Mouse (Mus musculus) erythroblast, embryonic 14.5 days (primary cell): ENCODE measurements around the gene Coro6. TPM values are rescaled to one million over a fixed set of nuclear protein-coding genes. Genes with fewer than 3 reads are reported as not detected.

Experiments used
- H3K27me3 ChIP-seq: 2 replicates; pipeline ENCODE4 v1.6.1; 2012; ENCODE audit warnings: inconsistent platforms; ENCODE audit not compliant: control insufficient read depth
- H3K36me3 ChIP-seq: 2 replicates; pipeline ENCODE4 v1.6.1; 2012; ENCODE audit warnings: mild to moderate bottlenecking, inconsistent platforms; ENCODE audit not compliant: control insufficient read depth
- H3K4me1 ChIP-seq: 2 replicates; pipeline ENCODE4 v1.6.1; 2012; ENCODE audit warnings: inconsistent platforms; ENCODE audit not compliant: control insufficient read depth
- H3K4me3 ChIP-seq: replicated peaks from 2 replicates; pipeline ENCODE3; 2012; ENCODE audit warnings: moderate library complexity, mild to moderate bottlenecking, inconsistent platforms
- H3K9me3 ChIP-seq: 2 replicates; pipeline ENCODE4 v1.6.1; 2012; ENCODE audit warnings: low read length, inconsistent platforms, mixed read lengths; ENCODE audit not compliant: control insufficient read depth
- GATA1 ChIP-seq: IDR thresholded peaks from 2 replicates; pipeline ENCODE4 v1.6.1; 2012; ENCODE audit warnings: low read length, inconsistent platforms, mixed read lengths
- TAL1 ChIP-seq: IDR thresholded peaks from 3 replicates; pipeline ENCODE4 v1.6.1; 2012; ENCODE audit warnings: low read length, inconsistent platforms, mixed read lengths
- polyA plus RNA-seq: library from polyadenylated mRNA; stranded (reverse); fragments of >175 nt; gene quantifications from 2 replicates; pipeline ENCODE4 v1.2.3, GENCODE M21; 2012

The Coro6 gene
- polyA plus RNA-seq, 1 experiment: not detected

GRCm38 (mm10) chr11:77512891-77513810 lies 50.9 kb downstream of the Coro6 start:
- Histone ChIP-seq H3K9me3 (peaks cover 9% of the 10 kb centered on the region), H3K4me3 (peak overlapping the region; percentile 83), H3K27me3 (peaks cover 52% of the 10 kb centered on the region), H3K4me1 (peaks cover 45% of the 10 kb centered on the region), H3K36me3 (no peaks in the 10 kb centered on the region)
- no peak for TF ChIP-seq GATA1
- TF ChIP-seq TAL1: no peak

GRCm38 (mm10) chr11:77513811-77514170 lies 51.6 kb downstream of the Coro6 start:
- Histone ChIP-seq H3K4me3 (peak overlapping the region; percentile 83), H3K36me3 (no peaks in the 10 kb centered on the region), H3K4me1 (peaks cover 39% of the 10 kb centered on the region), H3K27me3 (peaks cover 59% of the 10 kb centered on the region), H3K9me3 (peaks cover 9% of the 10 kb centered on the region)
- TF ChIP-seq TAL1 (no peak), GATA1 (no peak)

- H3K9me3 ChIP-seq: peaks cover 9% of the 10 kb centered on the region
- TF ChIP-seq GATA1 (peak; percentile 46), TAL1 (peak; percentile 29; the same call in 1 of the 3 replicates)
- H3K36me3 ChIP-seq: no peaks in the 10 kb centered on the region
- peaks cover 39% of the 10 kb centered on the region for H3K4me1 ChIP-seq
- H3K27me3 ChIP-seq: peaks cover 64% of the 10 kb centered on the region
- peak overlapping the region; percentile 83 for H3K4me3 ChIP-seq
These were observed 52.1 kb downstream of the Coro6 start for GRCm38 (mm10) chr11:77514281-77514831.

GRCm38 (mm10) chr11:77514832-77515636 lies 52.8 kb downstream of the Coro6 start, which contains the start of gene Abhd15:
Gene Abhd15 (plus strand): TSS chr11:77515121.
- TF ChIP-seq TAL1 (no peak), GATA1 (no peak)
- Histone ChIP-seq H3K27me3 (peaks cover 70% of the 10 kb centered on the region), H3K9me3 (peaks cover 9% of the 10 kb centered on the region), H3K4me1 (peaks cover 39% of the 10 kb centered on the region), H3K36me3 (no peaks in the 10 kb centered on the region), H3K4me3 (peak within 1 kb of the TSS; percentile 83)

- TF ChIP-seq GATA1 (no peak), TAL1 (no peak)
- peaks cover 75% of the 10 kb centered on the region for H3K27me3 ChIP-seq
- peaks cover 39% of the 10 kb centered on the region for H3K4me1 ChIP-seq
- H3K36me3 ChIP-seq: no peaks in the 10 kb centered on the region
- H3K4me3 ChIP-seq: peak within 1 kb of the TSS; percentile 83
- peaks cover 9% of the 10 kb centered on the region for H3K9me3 ChIP-seq
These were observed 53.7 kb downstream of the Coro6 start, which contains the start of gene Trp53i13 for GRCm38 (mm10) chr11:77515637-77516552. Gene Trp53i13 (minus strand): TSS chr11:77515980.

- TF ChIP-seq TAL1 (no peak), GATA1 (no peak)
- peaks cover 75% of the 10 kb centered on the region for H3K27me3 ChIP-seq
- peaks cover 9% of the 10 kb centered on the region for H3K9me3 ChIP-seq
- no peak overlapping the region for H3K4me3 ChIP-seq
- H3K4me1 ChIP-seq: peaks cover 38% of the 10 kb centered on the region
- no peaks in the 10 kb centered on the region for H3K36me3 ChIP-seq
These were observed 54.6 kb downstream of the Coro6 start for GRCm38 (mm10) chr11:77516553-77517425.

- peaks cover 75% of the 10 kb centered on the region for H3K27me3 ChIP-seq
- no peak overlapping the region for H3K4me3 ChIP-seq
These were observed 56.0 kb downstream of the Coro6 start for GRCm38 (mm10) chr11:77518051-77518798.

More at GRCm38 (mm10) chr11:77518051-77518798, 56.0 kb downstream of the Coro6 start:
- H3K9me3 ChIP-seq: peaks cover 9% of the 10 kb centered on the region
- no peaks in the 10 kb centered on the region for H3K36me3 ChIP-seq
- peaks cover 26% of the 10 kb centered on the region for H3K4me1 ChIP-seq
- no peak for TF ChIP-seq GATA1
- TF ChIP-seq TAL1: no peak
